Mouse (Mus musculus): ENCODE measurements around the gene Ppp4r4. TPM values are rescaled to one million over a fixed set of nuclear protein-coding genes. Genes with fewer than 3 reads are reported as not detected.

Ppp4r4 gene
- 5.7 and 6.6 TPM in 2 replicates for polyA plus RNA-seq (2012; rRNA removed)

GRCm38 (mm10) chr12:103532020-103532648 lies at the start of gene Ppp4r4:
Gene Ppp4r4, plus strand, starts transcription at chr12:103532283.

GRCm38 (mm10) chr12:103631203-103631612 lies 99.1 kb downstream of the Ppp4r4 start, which contains the start of gene Serpina10:
Gene Serpina10, minus strand, starts transcription at chr12:103631444.

GRCm38 (mm10) chr12:103656848-103657626 lies 125.0 kb downstream of the Ppp4r4 start, which contains the start of gene Serpina6:
Gene Serpina6, minus strand, starts transcription at chr12:103657212.

Other genes with a start within 250 kb of the Ppp4r4 start
- gene Fam181a, start 221.3 kb upstream of the Ppp4r4 start, polyA plus RNA-seq (2012; rRNA removed): 7.7 TPM in 2 replicates
- 1.6 and 3.5 TPM in 2 replicates for gene Asb2, start 176.3 kb upstream of the Ppp4r4 start, polyA plus RNA-seq (2012; rRNA removed)
- gene Otub2, start 143.6 kb upstream of the Ppp4r4 start, polyA plus RNA-seq (2012; rRNA removed): 19.3 and 20.6 TPM in 2 replicates
- gene 9330161L09Rik, start 124.5 kb upstream of the Ppp4r4 start, polyA plus RNA-seq (2012; rRNA removed): 1.6 and 2.0 TPM in 2 replicates
- 81.1 and 85.7 TPM in 2 replicates for gene Ddx24, start 106.5 kb upstream of the Ppp4r4 start, polyA plus RNA-seq (2012; rRNA removed)
- 30.0 and 45.7 TPM in 2 replicates for gene Ifi27, start 98.1 kb upstream of the Ppp4r4 start, polyA plus RNA-seq (2012; rRNA removed)
- 7.3 and 12.3 TPM in 2 replicates for gene Ifi27l2a, start 88.6 kb upstream of the Ppp4r4 start, polyA plus RNA-seq (2012; rRNA removed)
- not detected in 2 replicates for gene Ifi27l2b, start 75.1 kb upstream of the Ppp4r4 start, polyA plus RNA-seq (2012; rRNA removed)
- gene Serpina10, start 99.2 kb downstream of the Ppp4r4 start, polyA plus RNA-seq (2012; rRNA removed): 0.03 TPM in 1 of 2 replicates, not detected in the other
- 0.03 and 0.04 TPM in 2 replicates for gene Serpina6, start 124.9 kb downstream of the Ppp4r4 start, polyA plus RNA-seq (2012; rRNA removed)
- gene Serpina16, start 143.9 kb downstream of the Ppp4r4 start, polyA plus RNA-seq (2012; rRNA removed): not detected in 2 replicates
- not detected in 2 replicates for gene Serpina1f, start 163.2 kb downstream of the Ppp4r4 start, polyA plus RNA-seq (2012; rRNA removed)
- gene Serpina1d, start 241.3 kb downstream of the Ppp4r4 start, polyA plus RNA-seq (2012; rRNA removed): 0.12 TPM in 1 of 2 replicates, not detected in the other

All from central nervous system, embryonic 18 days (tissue).